Mouse (Mus musculus) cerebellum, postnatal 14 days (tissue): ENCODE results near the gene Dnmt3a.
A peak's percentile ranks its signal among the peaks of the same experiment; 100 is the strongest.

ENCODE experiments used
- DNase-seq, 2 experiments: peaks; one replicate each; pipeline ENCODE4 v3.0.0; 2021; ENCODE audit warnings: mixed read lengths in 2 of 2

Dnmt3a gene

DNA sequence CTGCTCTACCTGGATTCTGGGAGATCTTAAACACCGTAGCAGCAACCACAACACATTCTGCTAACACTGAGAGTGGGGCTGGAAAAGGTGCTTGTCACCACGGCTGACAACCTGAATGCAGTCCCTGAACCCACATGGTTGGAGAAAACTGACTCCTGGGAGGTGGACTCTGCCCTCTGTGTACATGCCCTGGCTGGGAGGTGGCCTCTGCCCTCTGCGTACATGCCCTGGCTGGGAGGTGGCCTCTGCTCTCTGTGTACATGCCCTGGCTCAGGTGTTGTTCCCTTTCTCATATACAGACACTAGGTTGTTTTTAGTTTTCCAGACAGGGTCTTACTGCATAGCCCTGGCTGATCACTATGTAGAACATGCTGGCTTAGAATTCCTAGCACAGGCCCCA is 113.6 kb downstream of the Dnmt3a start:
- DNase-seq: no peak

DNA sequence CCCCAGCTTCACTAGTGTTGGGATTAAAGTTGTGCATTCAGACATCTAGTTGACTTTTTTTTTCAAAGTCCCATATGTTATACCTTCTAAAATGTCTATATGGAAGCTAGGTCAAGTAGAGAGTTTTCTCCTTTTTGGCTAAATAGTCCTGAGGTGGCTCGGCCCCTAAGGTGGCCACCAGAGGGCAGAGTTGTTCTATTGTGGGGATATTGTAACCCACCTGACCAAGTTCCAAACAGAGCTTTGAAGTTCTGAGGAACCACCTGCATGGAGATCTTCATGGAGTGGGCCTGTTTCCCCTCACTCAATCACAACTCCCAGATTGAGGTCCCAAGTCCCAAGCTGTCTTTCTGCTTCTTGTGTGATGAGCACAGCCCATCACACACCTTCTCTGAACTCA is 120.3 kb downstream of the Dnmt3a start:
- peak; percentile 89 to 93 for DNase-seq

DNA sequence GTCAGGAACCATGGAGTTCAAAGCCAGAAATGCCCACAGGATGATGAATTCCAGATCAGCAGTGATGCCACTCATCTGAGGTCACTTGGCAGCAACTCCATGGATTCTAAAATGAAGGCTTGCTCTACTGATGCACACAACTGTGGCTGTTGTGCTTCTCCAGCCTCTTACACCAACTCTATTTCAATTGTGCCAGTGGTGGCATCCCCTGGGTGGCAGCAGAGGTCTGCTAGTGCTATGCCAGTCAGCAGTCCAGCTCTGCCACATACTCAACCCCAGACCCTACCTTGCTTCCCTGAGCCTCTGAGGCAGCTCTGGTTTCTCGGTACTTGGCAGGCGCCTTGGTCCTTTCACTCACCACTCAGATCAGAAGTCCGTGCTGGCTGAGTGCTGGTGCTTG is 123.0 kb downstream of the Dnmt3a start:
- peak; percentile 48 to 62 for DNase-seq

DNA sequence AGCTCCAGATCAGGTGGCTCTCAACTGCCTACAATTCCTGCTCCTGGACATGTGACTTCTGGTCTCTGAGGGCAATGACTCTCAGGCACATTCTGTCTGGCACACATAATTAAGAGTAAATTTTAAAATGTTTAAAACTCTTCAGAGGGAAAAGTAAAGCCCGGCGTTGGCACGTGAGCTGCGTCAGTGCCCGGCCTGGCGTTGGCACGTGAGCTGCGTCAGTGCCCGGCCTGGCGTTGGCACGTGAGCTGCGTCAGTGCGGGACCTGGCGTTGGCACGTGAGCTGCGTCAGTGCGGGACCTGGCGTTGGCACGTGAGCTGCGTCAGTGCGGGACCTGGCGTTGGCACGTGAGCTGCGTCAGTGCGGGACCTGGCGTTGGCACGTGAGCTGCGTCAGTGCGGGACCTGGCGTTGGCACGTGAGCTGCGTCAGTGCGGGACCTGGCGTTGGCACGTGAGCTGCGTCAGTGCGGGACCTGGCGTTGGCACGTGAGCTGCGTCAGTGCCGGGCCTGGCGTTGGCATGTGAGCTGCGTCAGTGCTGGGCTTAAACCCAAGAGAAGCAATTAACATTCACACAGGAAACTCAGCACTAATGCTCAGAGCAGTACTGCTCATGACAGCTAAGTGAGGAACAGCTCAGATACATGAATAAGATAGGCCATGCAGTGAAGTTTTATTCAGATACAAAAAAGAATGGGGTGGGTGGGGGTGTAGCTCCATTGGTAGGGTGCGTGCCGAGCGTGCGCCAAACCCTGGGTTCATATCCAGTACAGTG is 124.5 kb downstream of the Dnmt3a start:
- peak; percentile 82 to 86 for DNase-seq

DNA sequence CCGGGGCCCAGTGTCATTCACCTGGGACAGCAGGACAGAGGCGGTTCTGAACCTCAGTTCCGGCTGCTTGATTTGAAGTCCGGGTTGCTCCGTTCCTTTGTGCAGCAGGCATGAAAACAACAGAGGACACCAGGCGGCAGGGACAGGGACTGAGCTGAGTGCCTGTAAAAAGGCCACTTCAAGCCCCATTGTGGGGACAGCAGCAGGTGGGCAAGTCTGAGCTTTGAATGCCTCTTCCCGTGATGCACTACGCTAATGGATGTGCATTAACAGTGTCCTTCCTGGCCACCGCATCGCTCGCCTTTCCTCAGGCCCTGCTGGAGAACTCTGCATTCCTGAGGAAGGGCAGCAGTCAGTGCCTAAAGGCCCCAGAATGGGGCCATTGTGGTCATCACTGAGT is 136.2 kb downstream of the Dnmt3a start:
- no peak for DNase-seq

- no peak for DNase-seq
These were observed 138.8 kb downstream of the Dnmt3a start for GRCm38 (mm10) chr12:3944454-3945073.

DNA sequence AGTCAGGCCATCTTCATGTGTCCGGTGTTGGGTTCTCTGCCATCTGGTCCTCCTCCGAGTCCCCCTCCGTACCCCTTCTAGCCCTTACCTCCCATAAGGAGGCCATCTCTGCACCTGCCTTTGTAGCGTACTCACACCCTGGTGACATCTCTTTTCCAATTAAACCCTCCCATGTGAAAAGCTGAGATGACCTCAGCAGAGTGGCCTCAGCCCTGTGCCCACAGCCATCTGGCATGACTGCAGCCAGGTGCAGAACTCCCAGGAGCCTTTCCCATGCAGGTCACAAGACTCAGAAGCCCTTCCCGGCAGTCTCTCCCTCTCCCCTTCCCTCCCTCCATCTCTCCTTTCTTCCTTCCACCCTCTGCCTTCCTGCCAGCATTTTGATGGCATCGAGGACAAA is 141.7 kb downstream of the Dnmt3a start:
- DNase-seq: peak in 1 of 2 experiments; percentile 43

GRCm38 (mm10) chr12:3954651-3955050 is 148.8 kb downstream of the Dnmt3a start, which contains the start of gene Pomc:
Gene Pomc (plus strand): TSS chr12:3954951.
- DNase-seq: no peak

DNA sequence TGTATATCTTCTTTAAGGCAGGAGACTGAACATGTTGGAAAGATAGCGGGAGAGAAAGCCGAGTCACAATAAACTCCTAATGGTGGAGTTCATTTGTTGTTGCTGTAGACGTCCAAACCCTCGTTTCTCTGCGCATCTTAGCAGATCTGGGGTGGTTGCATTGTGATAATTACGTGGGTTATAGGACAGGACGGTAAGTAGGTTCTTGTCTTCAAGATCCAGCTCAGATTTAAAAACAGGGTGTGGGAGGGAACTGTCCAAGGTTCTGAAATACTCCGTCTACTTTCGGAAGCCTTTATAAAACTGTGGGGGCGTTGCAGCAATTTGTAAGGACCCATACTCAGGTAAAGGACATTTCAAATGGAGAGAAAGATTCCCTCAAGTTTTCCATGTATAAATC is 149.6 kb downstream of the Dnmt3a start:
- DNase-seq: no peak

DNA sequence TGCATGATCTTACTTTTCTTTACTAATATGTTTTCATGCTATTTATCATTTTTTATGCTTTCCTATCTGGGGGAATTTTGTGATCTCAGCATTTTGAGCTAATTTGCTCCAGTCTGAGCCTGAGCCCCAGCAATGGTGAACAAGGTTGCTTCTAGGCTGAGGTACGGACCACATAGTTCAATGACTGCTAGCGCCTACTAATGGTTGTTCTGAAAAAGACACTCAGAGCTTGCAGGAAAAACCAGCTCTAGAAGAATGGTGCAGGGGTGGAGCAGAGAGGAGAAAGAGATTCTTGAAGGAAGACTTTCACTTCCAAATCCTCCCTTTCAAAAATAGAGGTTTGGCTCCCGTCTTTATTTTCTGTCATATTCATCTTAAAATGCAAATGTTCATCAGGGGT is 150.5 kb downstream of the Dnmt3a start:
- DNase-seq: peak; percentile 43 to 56

DNA sequence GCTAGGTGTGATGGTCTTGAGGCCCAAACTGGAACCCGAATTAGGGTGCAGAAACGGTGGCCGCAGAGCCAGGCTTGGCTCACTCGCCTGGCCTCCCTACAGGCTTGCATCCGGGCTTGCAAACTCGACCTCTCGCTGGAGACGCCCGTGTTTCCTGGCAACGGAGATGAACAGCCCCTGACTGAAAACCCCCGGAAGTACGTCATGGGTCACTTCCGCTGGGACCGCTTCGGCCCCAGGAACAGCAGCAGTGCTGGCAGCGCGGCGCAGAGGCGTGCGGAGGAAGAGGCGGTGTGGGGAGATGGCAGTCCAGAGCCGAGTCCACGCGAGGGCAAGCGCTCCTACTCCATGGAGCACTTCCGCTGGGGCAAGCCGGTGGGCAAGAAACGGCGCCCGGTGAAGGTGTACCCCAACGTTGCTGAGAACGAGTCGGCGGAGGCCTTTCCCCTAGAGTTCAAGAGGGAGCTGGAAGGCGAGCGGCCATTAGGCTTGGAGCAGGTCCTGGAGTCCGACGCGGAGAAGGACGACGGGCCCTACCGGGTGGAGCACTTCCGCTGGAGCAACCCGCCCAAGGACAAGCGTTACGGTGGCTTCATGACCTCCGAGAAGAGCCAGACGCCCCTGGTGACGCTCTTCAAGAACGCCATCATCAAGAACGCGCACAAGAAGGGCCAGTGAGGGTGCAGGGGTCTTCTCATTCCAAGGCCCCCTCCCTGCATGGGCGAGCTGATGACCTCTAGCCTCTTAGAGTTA is 154.2 kb downstream of the Dnmt3a start:
- peak; percentile 92 to 93 for DNase-seq

DNA sequence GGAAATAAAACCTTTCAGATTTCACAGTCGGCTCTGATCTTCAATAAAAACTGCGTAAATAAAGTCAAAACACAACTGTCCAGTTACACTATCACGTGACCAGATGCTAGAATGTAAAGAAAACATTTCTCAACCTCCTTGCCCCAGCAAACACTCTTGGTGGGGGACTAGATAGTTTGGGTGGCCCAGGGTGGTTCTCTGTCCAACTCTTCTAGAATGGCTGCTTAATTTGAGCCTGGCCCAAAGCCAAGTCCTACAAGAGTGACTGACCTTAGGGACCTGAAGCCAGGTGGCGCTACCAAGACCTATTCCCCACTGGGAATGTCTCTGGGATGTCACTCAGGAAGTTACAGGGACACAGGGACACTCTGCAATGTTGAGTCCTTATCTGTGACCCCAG is 154.7 kb downstream of the Dnmt3a start:
- peak; percentile 48 to 61 for DNase-seq
